ENCODE assay signal across 8 mouse cellular contexts in the genomic region with DNA sequence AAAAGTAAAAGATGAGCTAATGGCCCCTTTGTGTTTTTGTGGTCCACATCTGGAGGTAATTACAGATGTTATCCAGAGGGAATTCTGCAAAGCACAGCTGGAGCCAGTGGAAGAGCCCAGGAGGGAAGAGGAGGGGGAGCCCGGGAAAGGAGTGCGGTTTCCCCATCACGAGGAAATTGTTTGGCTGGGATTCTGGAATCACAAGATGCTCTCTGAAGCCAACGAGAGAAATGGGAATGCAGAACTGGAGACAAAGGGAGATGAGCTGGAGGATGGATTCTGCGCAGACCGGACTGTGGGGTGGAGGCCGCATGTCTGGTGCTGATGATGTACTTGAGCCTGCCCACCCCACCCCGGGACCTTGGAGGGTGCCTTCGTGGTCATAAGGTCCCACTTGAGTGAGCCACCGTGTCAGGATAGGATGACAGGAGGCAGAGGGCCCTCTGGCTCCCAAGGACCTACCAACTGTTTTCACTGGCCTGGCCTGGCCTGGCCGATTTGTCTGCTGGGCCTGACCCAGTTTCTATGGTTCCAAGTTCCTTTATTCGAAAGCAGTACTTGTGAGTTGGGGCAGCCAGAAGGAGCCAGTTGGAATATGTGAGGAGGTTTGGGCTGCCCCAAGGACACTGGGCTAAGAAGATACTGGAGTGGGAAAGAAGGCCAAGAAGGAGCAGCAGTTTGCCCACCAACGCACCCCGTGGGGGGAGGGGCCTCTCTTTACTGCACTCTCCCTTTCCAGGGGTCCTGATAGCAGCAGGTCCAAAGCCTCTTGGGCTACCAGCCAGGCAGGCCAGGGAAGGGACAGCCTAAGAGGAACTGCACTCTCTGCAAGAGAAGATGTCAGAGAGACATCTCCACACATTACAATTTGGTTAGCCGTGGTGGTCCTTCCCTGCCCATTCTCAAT. TPM values are rescaled to one million over a fixed set of nuclear protein-coding genes. Genes with fewer than 3 reads are reported as not detected.
DNase-seq lines count a peak whose midpoint lies in the region; ATAC-seq and TF ChIP-seq lines count a peak whose summit lies in the region.

No protein-coding gene starts in this region.

- no peak for TF ChIP-seq POLR2A in lung, adult 2 months (IDR thresholded peaks at IDR 0.05; ENCODE audit: borderline replicate concordance, extremely low read depth, low read depth, low read length)
- no peak for TF ChIP-seq POLR2A in small intestine, adult 2 months (IDR thresholded peaks at IDR 0.05; ENCODE audit: low read depth, low read length)

- WGBS in lung, adult 2 months: 64% methylated on average over 15 of the region's 15 CpGs
- WGBS in intestine, embryonic 14.5 days: 58% methylated on average over 15 of the region's 15 CpGs
- 69% methylated on average over 15 of the region's 15 CpGs for WGBS in small intestine, adult 2 months

- peak; percentile 38 to 45 for DNase-seq in lung, adult 18-20 months
- DNase-seq in lung, adult 2 months: no peak
- DNase-seq in fibroblast of lung, adult 2 months (ENCODE audit: low read depth): peak; percentile 92
- DNase-seq in intestine, embryonic 14.5 days (ENCODE audit: low spot score): no peak
- DNase-seq in layer of hippocampus, adult 9-10 months (ENCODE audit: low spot score): no peak
- no peak for DNase-seq in right cerebral cortex, postnatal 4 days
- DNase-seq in yolk sac, embryonic 10.5 days (ENCODE audit: low spot score): no peak

- no peaks in the 10 kb centered on the region for H3K9me3 ChIP-seq in intestine, embryonic 14.5 days (ENCODE audit: control insufficient read depth, low read length)

- peak overlapping the region; percentile 76 for H3K27ac ChIP-seq in intestine, embryonic 14.5 days (ENCODE audit: low read depth)
- H3K27ac ChIP-seq in small intestine, adult 2 months (ENCODE audit: insufficient read depth, low read depth, low read length): peak overlapping the region; percentile 75

- peaks cover 4% of the 10 kb centered on the region; the same call in 1 of the 2 replicates for H3K4me1 ChIP-seq in lung, adult 2 months (ENCODE audit: control insufficient read depth, insufficient read depth, low read length)
- H3K4me1 ChIP-seq in intestine, embryonic 14.5 days (replicated peaks; ENCODE audit: control insufficient read depth, insufficient read depth, low read length): peaks cover 12% of the 10 kb centered on the region; the same call in 1 of the 2 replicates
- H3K4me1 ChIP-seq in small intestine, adult 2 months (ENCODE audit: control insufficient read depth, insufficient read depth, insufficient read length, low read length): peaks cover 7% of the 10 kb centered on the region; the same call in 1 of the 2 replicates

- ATAC-seq in intestine, embryonic 14.5 days (replicated peaks; ENCODE audit: low FRiP score, low TSS enrichment, low read depth): no peak

- H3K4me2 ChIP-seq in intestine, embryonic 14.5 days (ENCODE audit: low read length): no peak overlapping the region

- no peaks in the 10 kb centered on the region for H3K27me3 ChIP-seq in intestine, embryonic 14.5 days (replicated peaks; ENCODE audit: control insufficient read depth, insufficient read depth, low read length)
- H3K27me3 ChIP-seq in small intestine, adult 2 months (ENCODE audit: control insufficient read depth, insufficient read depth, low read length): no peaks in the 10 kb centered on the region

- no peak overlapping the region for H3K9ac ChIP-seq in intestine, embryonic 14.5 days (ENCODE audit: low read length)

- peaks cover 35% of the 10 kb centered on the region for H3K36me3 ChIP-seq in intestine, embryonic 14.5 days (ENCODE audit: control insufficient read depth, insufficient read depth, low read length)
- peaks cover 7% of the 10 kb centered on the region for H3K36me3 ChIP-seq in small intestine, adult 2 months (ENCODE audit: control insufficient read depth, insufficient read depth, low read length)

- TF ChIP-seq CTCF in lung, adult 2 months (IDR thresholded peaks at IDR 0.05; ENCODE audit: insufficient read depth, low read length): no peak
- TF ChIP-seq CTCF in small intestine, adult 2 months (IDR thresholded peaks at IDR 0.05; ENCODE audit: extremely low read depth, insufficient read length, insufficient replicate concordance, low read depth, low read length): no peak

- no peak overlapping the region for H3K4me3 ChIP-seq in lung, adult 2 months (replicated peaks; ENCODE audit: extremely low read depth, low read depth, low read length)
- no peak overlapping the region for H3K4me3 ChIP-seq in intestine, embryonic 14.5 days (ENCODE audit: low read depth, low read length)
- H3K4me3 ChIP-seq in small intestine, adult 2 months (ENCODE audit: low read depth, low read length): no peak overlapping the region

RNA-seq across cellular contexts. Expression of a gene that starts 12.6 kb away (rescaled TPM):
- polyA plus RNA-seq in lung, adult 2 months (2012; rRNA removed): 119 and 130 TPM in 2 replicates
- polyA plus RNA-seq in intestine, embryonic 14.5 days (2014; fragmentation: Nextera tagmentation; extraction: Ambion mirVana): 129 and 133 TPM in 2 replicates
- 59.9 and 66.0 TPM in 2 replicates for polyA plus RNA-seq in small intestine, adult 2 months (2012; rRNA removed)

RNA-seq across cellular contexts. Expression of a gene that starts 17.3 kb away (rescaled TPM):
- polyA plus RNA-seq in lung, adult 2 months (2012; rRNA removed): 185 and 290 TPM in 2 replicates
- polyA plus RNA-seq in intestine, embryonic 14.5 days (2014; fragmentation: Nextera tagmentation; extraction: Ambion mirVana): 316 and 324 TPM in 2 replicates
- 186 and 284 TPM in 2 replicates for polyA plus RNA-seq in small intestine, adult 2 months (2012; rRNA removed)

RNA-seq across cellular contexts. Expression of a gene that starts 20.0 kb away (rescaled TPM):
- 184 and 199 TPM in 2 replicates for polyA plus RNA-seq in lung, adult 2 months (2012; rRNA removed)
- polyA plus RNA-seq in intestine, embryonic 14.5 days (2014; fragmentation: Nextera tagmentation; extraction: Ambion mirVana): 43.7 and 50.7 TPM in 2 replicates
- polyA plus RNA-seq in small intestine, adult 2 months (2012; rRNA removed): 139 and 303 TPM in 2 replicates

RNA-seq across cellular contexts. Expression of a gene that starts 26.4 kb away (rescaled TPM):
- polyA plus RNA-seq in lung, adult 2 months (2012; rRNA removed): 23.1 and 29.2 TPM in 2 replicates
- 19.3 and 21.5 TPM in 2 replicates for polyA plus RNA-seq in intestine, embryonic 14.5 days (2014; fragmentation: Nextera tagmentation; extraction: Ambion mirVana)
- polyA plus RNA-seq in small intestine, adult 2 months (2012; rRNA removed): 110 and 341 TPM in 2 replicates

RNA-seq across cellular contexts. Expression of a gene that starts 31.9 kb away (rescaled TPM):
- 3.0 TPM in 2 replicates for polyA plus RNA-seq in lung, adult 2 months (2012; rRNA removed)
- polyA plus RNA-seq in intestine, embryonic 14.5 days (2014; fragmentation: Nextera tagmentation; extraction: Ambion mirVana): 2.9 and 3.7 TPM in 2 replicates
- 0.20 and 0.76 TPM in 2 replicates for polyA plus RNA-seq in small intestine, adult 2 months (2012; rRNA removed)

Comparison
In these comparisons a context has a peak if more than half of its experiments do, and no peak if none do; other contexts are left out.
1. DNase-seq: peak in lung, adult 18-20 months (2 of 2) and fibroblast of lung, adult 2 months (single experiment); none in lung, adult 2 months (single experiment), intestine, embryonic 14.5 days (single experiment), layer of hippocampus, adult 9-10 months (single experiment), right cerebral cortex, postnatal 4 days (single experiment) and yolk sac, embryonic 10.5 days (single experiment).